Comparison of ENCODE assay signal across 8 mouse cellular contexts in the genomic region with DNA sequence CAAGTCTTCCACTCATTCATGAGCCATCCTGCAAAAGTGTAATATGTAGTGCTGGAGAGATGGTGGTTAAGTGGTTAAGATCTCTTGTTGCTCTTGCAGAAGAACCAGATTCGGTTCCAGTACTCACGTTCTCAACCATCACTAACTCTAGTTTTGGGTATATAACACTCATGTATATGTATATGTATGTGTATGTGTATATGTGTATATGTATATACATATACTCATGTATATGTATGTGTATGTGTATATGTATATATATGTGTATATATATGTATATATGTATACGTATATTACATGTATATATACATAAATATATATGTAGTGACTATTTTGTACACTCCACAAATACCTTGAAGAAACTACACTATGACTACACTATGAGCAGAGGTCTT. TPM values are rescaled to one million over a fixed set of nuclear protein-coding genes. Genes with fewer than 3 reads are reported as not detected.
DNase-seq lines count a peak whose midpoint lies in the region; ATAC-seq and TF ChIP-seq lines count a peak whose summit lies in the region.

No protein-coding gene starts in this region.

- in situ Hi-C loops in ES-E14 (cut with MboI; ENCODE audit: low sequenced_read_pairs in 2 of 2, unreplicated experiment in 2 of 2) = no loop called here

- H3K27me3 ChIP-seq in heart, embryonic 13.5 days (replicated peaks) = no peaks in the 10 kb centered on the region
- H3K27me3 ChIP-seq in hindbrain, embryonic 12.5 days = no peaks in the 10 kb centered on the region
- H3K27me3 ChIP-seq in midbrain, embryonic 10.5 days (ENCODE audit: low read depth, poor library complexity, severe bottlenecking) = no peaks in the 10 kb centered on the region

- no peak overlapping the region for H3K27ac ChIP-seq in heart, embryonic 13.5 days (replicated peaks)
- H3K27ac ChIP-seq in ES-E14 (ENCODE audit: insufficient read depth, low read depth, low read length, poor library complexity, severe bottlenecking) = no peak overlapping the region
- H3K27ac ChIP-seq in hindbrain, embryonic 12.5 days = no peak overlapping the region
- H3K27ac ChIP-seq in midbrain, embryonic 10.5 days (replicated peaks) = peak overlapping the region; percentile 92

- WGBS in heart, embryonic 13.5 days = 65% methylated on average over 3 of the region's 3 CpGs
- 75% methylated on average over 3 of the region's 3 CpGs for WGBS in hindbrain, embryonic 12.5 days
- 70% methylated on average over 3 of the region's 3 CpGs for WGBS in midbrain, embryonic 10.5 days

- intact Hi-C loops in heart, postnatal 25 days (cut with DNase I) = no loop called here

- peaks cover 16% of the 10 kb centered on the region for H3K36me3 ChIP-seq in heart, embryonic 13.5 days
- H3K36me3 ChIP-seq in ES-E14 (ENCODE audit: control insufficient read depth, insufficient read depth, low read length, poor library complexity, severe bottlenecking) = no peaks in the 10 kb centered on the region
- 0 out of 2 replicates have a peak, but pooled peaks cover 3% of the 10 kb centered on the region for H3K36me3 ChIP-seq in hindbrain, embryonic 12.5 days
- peaks cover 18% of the 10 kb centered on the region for H3K36me3 ChIP-seq in midbrain, embryonic 10.5 days

- peaks cover 6% of the 10 kb centered on the region for H3K4me1 ChIP-seq in heart, embryonic 13.5 days
- H3K4me1 ChIP-seq in ES-E14 (ENCODE audit: control insufficient read depth in 2 of 2, insufficient read depth in 2 of 2, low read length in 2 of 2, poor library complexity in 1 of 2) = no peaks in the 10 kb centered on the region; a peak in 1 of 4 replicates
- peaks cover 6% of the 10 kb centered on the region for H3K4me1 ChIP-seq in hindbrain, embryonic 12.5 days
- H3K4me1 ChIP-seq in midbrain, embryonic 10.5 days = peaks cover 8% of the 10 kb centered on the region

- peak overlapping the region; percentile 94 for H3K9ac ChIP-seq in heart, embryonic 13.5 days
- no peak overlapping the region for H3K9ac ChIP-seq in ES-E14 (ENCODE audit: insufficient read depth, low read depth, low read length, poor library complexity, severe bottlenecking)
- H3K9ac ChIP-seq in hindbrain, embryonic 12.5 days = peak overlapping the region; percentile 77

- ATAC-seq in heart, embryonic 13.5 days (ENCODE audit: extremely low read depth, insufficient number of reproducible peaks, low FRiP score, low TSS enrichment) = no peak
- ATAC-seq in hindbrain, embryonic 12.5 days (ENCODE audit: low FRiP score) = no peak; the same call in 1 of the 2 replicates

- no peaks in the 10 kb centered on the region for H3K9me3 ChIP-seq in heart, embryonic 13.5 days
- no peaks in the 10 kb centered on the region for H3K9me3 ChIP-seq in ES-E14 (ENCODE audit: control insufficient read depth, insufficient read depth, low read depth, low read length)
- no peaks in the 10 kb centered on the region for H3K9me3 ChIP-seq in hindbrain, embryonic 12.5 days (replicated peaks)
- H3K9me3 ChIP-seq in midbrain, embryonic 10.5 days (replicated peaks) = no peaks in the 10 kb centered on the region

- peak overlapping the region; percentile 78 for H3K4me2 ChIP-seq in heart, embryonic 13.5 days
- H3K4me2 ChIP-seq in hindbrain, embryonic 12.5 days (replicated peaks) = peak overlapping the region; percentile 75

- no peak for DNase-seq in heart, postnatal 25 days (ENCODE audit: low spot score)
- DNase-seq in ES-E14 (ENCODE audit: low read depth, low spot score) (no peak), adipocyte (ENCODE audit: low spot score) (no peak)
- no peak for DNase-seq in midbrain, embryonic 10.5 days (ENCODE audit: low spot score)
- DNase-seq in adrenal gland, adult (ENCODE audit: inconsistent age in 2 of 2, low spot score in 1 of 2) = no peak
- no peak for DNase-seq in urinary bladder, postnatal 36 days (ENCODE audit: low spot score in 2 of 2)

- peak overlapping the region; percentile 87 for H3K4me3 ChIP-seq in heart, embryonic 13.5 days
- H3K4me3 ChIP-seq in ES-E14 (ENCODE audit: insufficient read depth in 1 of 2, low read depth in 1 of 2, low read length in 2 of 2, poor library complexity in 1 of 2, severe bottlenecking in 1 of 2) = peak overlapping the region; percentile 85 to 97
- peak overlapping the region; percentile 83 for H3K4me3 ChIP-seq in hindbrain, embryonic 12.5 days
- H3K4me3 ChIP-seq in midbrain, embryonic 10.5 days = peak overlapping the region; percentile 72

TF ChIP-seq in ES-E14, 5 proteins besides CTCF, POLR2A, EP300 and RAD21:
- TF ChIP-seq ZNF384 (IDR thresholded peaks at IDR 0.05; ENCODE audit: low read depth, low read length) (no peak), ZC3H11A (IDR thresholded peaks at IDR 0.05; ENCODE audit: borderline replicate concordance, low read depth, low read length) (no peak), HCFC1 (IDR thresholded peaks at IDR 0.05; ENCODE audit: borderline replicate concordance, insufficient read depth, low read length) (no peak), CHD2 (IDR thresholded peaks at IDR 0.05; ENCODE audit: low read depth, low read length) (no peak), MAFK (IDR thresholded peaks at IDR 0.05; ENCODE audit: insufficient read depth, low read depth, low read length) (no peak)

RNA-seq across cellular contexts. Expression of gene Commd2, which starts 0.3 kb away (rescaled TPM):
- polyA plus RNA-seq in heart, embryonic 13.5 days (2015; fragmentation: Nextera tagmentation; extraction: Ambion mirVana) = 43.8 and 50.9 TPM in 2 replicates
- total RNA-seq in heart, postnatal 25 days (2021) = 10 to 100 TPM; 13.8 to 14.2 TPM
- total RNA-seq in ES-E14 (2012; rRNA removed) = 28.7 and 38.2 TPM in 2 replicates
- polyA plus RNA-seq in hindbrain, embryonic 12.5 days (2016; fragmentation: Nextera tagmentation; extraction: Ambion mirVana) = 81.5 and 85.5 TPM in 2 replicates
- polyA plus RNA-seq in midbrain, embryonic 10.5 days (2016; fragmentation: Nextera tagmentation; extraction: Ambion mirVana) = 105 and 107 TPM in 2 replicates

RNA-seq across cellular contexts. Expression of gene Ankub1, which starts 40.7 kb away (rescaled TPM):
- not detected in 2 replicates for polyA plus RNA-seq in heart, embryonic 13.5 days (2015; fragmentation: Nextera tagmentation; extraction: Ambion mirVana)
- not detected for total RNA-seq in heart, postnatal 25 days (2021)
- not detected in 2 replicates for total RNA-seq in ES-E14 (2012; rRNA removed)
- 0.13 and 0.18 TPM in 2 replicates for polyA plus RNA-seq in hindbrain, embryonic 12.5 days (2016; fragmentation: Nextera tagmentation; extraction: Ambion mirVana)
- 0.17 TPM in 1 of 2 replicates, not detected in the other for polyA plus RNA-seq in midbrain, embryonic 10.5 days (2016; fragmentation: Nextera tagmentation; extraction: Ambion mirVana)
